Mouse (Mus musculus) erythroblast, embryonic 14.5 days (primary cell): Measurements from ENCODE around the gene Dedd.

Source experiments
- GATA1 ChIP-seq: IDR thresholded peaks from 2 replicates; pipeline ENCODE4 v1.6.1; 2012; ENCODE audit warnings: low read length, inconsistent platforms, mixed read lengths
- TAL1 ChIP-seq: IDR thresholded peaks from 3 replicates; pipeline ENCODE4 v1.6.1; 2012; ENCODE audit warnings: low read length, inconsistent platforms, mixed read lengths

DNA sequence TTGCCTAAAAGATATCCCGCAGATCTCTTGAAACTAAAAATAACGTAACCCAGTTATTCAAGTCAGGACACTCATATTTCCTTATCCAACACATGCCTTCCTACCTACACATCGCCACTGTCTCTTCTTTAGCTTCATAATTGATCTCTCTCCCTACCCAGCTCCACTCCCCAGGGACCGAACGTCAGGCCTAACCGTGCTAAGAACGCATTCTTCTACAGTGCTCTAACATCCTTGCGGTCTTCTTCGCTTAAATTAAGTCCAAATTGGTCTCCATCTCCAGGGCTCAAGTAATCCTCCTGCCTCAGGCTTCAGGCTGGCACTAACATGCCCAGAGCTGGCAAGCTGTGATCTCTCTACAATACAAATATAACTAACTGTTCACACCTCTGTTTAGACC, 701 bp upstream of the Dedd start:
- TF ChIP-seq GATA1: no peak
- no peak for TF ChIP-seq TAL1
